Mouse (Mus musculus) telencephalon, adult 2 months (tissue): ENCODE measurements at regions not wholly inside any gene's neighbourhood (a gene's known extent, or its start where the extent isn't known, plus 50 kb on each side); places are given as distances from the start of the nearest gene placed in this dataset.
A peak's percentile ranks its signal among the peaks of the same experiment; 100 is the strongest.

Experiments used
- DNase-seq: peaks from one replicate; pipeline ENCODE4 v3.0.0-alpha.2; 2011; ENCODE audit warnings: low read depth, low spot score

DNA sequence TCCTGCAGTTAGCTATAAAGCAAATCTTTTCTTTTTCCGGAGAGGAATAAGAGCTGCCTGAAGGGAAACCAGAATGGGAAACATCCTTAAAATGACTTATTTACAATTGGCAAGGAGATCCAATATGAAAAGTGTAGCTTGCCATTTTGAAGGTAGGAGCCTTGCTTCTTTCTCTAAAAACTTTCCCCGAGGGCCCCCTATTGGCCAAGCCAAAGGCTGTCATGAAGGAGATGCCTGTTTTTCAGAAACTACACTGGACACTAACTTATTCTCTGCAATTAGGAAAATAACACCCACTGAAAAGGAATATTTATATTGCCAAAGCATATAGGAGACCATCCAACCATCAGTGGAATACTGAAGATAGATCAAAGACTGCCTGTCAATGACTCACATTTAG lies 312.8 kb upstream of the Thrb start:
- peak; percentile 6 for DNase-seq

- DNase-seq = no peak
These were observed 307.6 kb upstream of the Thrb start for GRCm38 (mm10) chr14:17352324-17353037.

GRCm38 (mm10) chr14:17361910-17362309 lies 298.2 kb upstream of the Thrb start:
- no peak for DNase-seq

DNA sequence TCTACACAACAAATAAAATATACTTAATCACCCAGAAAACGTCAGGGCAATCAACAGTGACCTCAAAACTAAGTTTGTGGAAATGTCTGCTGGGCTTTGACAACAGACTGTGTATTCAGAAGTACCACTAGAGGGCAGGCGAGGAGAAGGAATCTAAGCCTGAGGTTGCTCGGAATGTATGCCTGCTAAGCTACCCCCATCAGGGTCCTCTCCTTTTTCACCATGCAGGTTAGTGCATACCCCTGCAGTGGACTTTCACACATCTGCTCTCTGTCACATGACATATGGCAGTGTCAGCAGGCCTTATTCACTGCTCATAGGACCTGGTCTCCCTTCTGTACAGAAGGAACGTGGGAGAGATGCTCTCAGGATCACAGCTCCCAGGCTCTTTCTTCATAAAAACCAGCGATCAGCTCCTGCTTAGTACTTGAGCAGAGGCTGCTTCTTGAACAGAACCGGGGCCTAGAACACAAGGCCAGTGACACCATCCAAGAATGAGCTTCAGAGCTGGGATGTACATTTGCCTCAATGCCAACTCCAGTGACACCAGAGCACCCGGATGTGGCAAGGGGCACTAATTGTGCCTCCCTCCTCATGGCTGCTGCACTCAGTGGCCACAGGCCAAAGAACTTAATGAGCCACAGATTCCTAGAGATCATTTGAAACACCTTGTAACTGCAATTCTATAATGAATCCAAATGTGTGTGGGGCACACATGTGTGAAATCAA lies 257.1 kb upstream of the Thrb start:
- peak; percentile 57 for DNase-seq

DNA sequence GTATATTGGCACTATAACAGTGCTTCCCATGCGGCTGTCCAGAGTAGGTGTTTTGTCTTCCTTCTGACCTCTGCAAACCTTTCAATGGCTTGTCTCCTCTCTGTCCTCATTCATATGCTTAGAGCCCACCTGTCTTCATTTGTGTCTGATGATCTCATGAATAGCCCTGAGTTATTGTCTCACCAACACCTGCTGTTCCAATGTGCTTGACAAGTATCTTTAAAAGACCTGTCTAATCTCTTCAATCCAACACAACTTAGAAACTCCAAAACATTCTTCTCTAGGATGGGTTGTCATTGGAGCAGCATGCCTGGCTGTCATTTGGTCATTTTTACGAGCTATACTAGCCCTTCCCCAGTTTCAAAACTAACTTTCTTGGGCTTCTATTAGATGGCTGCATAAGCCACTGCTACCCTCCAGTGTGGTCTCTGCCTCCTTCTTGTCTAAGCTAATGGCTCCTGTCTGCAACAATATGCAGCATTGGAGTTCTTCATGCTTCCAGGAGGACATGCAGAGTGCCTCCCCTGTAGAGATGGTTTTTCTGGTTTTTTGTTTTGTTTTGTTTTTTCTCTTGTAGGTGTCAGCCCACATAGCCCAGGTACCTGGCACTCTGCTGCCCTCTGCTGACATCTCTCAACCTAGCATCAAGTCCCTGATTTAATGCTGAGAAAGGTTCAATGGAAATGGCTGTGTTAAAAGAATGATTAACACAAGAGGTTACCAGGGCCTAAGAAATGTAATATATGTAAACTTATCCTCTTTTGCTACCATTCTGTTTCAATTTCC lies 254.3 kb upstream of the Thrb start:
- no peak for DNase-seq

- no peak for DNase-seq
These were observed 253.2 kb upstream of the Thrb start for GRCm38 (mm10) chr14:17406879-17407278.

DNA sequence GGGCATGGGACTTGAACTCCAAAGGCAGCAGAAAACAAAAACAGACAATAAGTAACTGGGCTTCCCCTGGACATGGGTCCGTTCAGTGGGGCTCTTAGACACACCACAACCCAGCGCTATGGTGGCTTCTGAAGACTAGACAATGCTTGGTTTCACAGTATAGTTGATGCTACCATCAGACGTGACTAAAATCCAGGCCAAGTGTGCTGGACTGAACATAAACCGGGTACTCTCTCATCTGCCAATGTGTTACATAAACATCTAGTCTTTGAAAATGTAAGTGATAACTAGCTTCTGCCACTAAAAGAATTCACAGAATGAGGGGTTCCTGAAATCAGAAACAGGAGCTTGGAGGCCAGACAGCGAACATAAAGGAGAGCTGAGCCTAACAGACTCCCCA lies 251.7 kb upstream of the Thrb start:
- no peak for DNase-seq

DNA sequence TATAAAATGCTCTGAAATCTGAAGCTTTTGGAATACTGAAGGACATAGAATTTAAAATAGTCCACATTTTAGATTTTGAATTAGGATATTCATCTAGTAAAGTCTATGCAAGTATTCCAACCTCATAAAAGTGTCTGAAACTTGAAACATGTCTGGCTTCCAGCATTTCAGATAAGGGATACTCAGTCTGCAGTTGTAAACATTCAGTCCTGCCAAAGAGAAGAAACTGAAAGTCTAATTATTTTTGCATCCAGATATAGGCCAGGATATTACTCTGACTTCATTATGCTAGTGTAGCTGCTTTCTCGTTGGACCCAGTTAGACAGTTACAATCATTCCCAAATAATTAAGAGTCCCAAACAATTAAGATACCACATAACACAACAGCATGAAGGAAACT lies 251.2 kb upstream of the Thrb start:
- DNase-seq = no peak

DNA sequence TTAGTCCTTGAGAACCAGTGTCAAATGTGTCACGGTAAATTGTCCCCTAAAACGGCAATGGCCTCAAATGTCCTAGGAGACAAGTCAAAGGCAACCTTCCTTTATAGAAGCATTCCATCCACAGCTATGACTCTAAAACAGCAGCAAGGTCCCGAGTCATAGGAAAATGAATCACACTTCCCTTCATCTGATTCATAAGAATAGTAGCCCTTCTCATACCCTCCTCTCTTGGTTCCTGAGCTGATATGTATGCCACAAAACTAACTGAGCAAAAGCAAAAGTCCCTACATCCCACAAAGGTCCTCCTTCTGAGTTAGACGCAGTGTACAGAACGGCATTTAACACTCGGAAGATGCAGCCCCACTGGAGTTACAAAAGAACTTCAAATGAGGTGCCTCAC lies 250.6 kb upstream of the Thrb start:
- DNase-seq = no peak

DNA sequence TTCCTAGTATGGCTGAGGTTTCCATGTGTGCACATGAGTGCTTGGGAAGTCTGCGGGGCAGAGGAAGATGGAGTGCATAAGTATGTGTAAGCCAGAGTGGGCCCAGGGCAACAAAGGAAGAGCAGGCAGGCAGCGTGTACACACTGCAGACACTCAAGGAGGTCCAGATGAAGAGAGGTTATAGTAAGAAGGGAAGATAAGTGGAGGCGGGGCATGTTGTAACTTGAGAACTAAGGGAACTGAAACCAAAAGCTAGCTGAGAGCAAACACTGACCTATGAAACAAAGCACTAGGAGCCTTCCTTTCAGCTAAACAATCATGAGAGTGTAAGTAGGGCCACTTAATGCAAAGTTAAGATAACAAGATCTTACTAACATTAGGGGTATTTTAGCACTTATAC lies 249.3 kb upstream of the Thrb start:
- DNase-seq = no peak

GRCm38 (mm10) chr14:17411299-17411698 lies 248.8 kb upstream of the Thrb start:
- no peak for DNase-seq

- no peak for DNase-seq
These were observed 245.7 kb upstream of the Thrb start for GRCm38 (mm10) chr14:17414246-17414888.

DNA sequence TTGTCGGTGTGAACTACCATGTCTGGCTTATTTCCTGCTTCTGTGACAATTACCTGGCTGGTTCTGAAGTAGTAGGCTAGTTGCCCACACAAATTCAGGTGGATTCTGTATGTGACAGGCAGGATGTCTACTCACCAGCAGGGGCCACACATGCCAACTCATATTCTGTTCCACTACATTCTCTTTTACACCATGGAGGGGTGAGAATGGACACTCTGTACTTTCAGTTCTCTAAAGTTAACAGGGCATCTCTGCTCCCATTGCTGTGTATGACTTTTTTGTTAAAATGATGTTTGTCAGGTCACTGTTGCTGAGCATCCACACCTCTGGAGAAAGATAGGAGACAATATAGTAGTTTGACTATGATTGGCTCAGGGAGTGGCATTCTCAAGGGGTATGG lies 232.3 kb upstream of the Thrb start:
- no peak for DNase-seq

- DNase-seq = no peak
These were observed 230.9 kb upstream of the Thrb start for GRCm38 (mm10) chr14:17429157-17429556.

GRCm38 (mm10) chr14:17433346-17433745 lies 226.7 kb upstream of the Thrb start:
- DNase-seq = peak; percentile 71

GRCm38 (mm10) chr14:17457946-17458345 lies 202.1 kb upstream of the Thrb start:
- DNase-seq = no peak

- no peak for DNase-seq
These were observed 181.1 kb upstream of the Thrb start for GRCm38 (mm10) chr14:17478963-17479362.

DNA sequence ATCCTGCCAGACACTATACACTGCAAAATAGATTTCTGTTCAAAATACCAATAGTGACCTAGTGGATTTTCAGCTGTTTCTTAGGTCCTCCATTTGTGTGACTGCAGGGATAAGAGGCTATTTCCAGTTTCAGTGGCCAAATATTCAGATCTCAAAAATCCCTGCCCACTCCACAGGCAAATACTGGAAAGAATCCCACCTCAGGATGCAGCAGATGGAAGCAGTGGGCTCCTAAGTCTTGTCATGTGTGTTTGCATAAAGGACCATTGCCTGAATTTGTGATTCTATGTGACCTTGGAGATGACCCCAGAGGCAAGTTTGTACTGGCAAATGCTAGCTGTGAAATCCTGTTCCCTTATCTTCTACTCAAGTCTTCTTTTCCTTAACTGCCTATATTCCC lies 175.2 kb upstream of the Thrb start:
- DNase-seq = no peak

DNA sequence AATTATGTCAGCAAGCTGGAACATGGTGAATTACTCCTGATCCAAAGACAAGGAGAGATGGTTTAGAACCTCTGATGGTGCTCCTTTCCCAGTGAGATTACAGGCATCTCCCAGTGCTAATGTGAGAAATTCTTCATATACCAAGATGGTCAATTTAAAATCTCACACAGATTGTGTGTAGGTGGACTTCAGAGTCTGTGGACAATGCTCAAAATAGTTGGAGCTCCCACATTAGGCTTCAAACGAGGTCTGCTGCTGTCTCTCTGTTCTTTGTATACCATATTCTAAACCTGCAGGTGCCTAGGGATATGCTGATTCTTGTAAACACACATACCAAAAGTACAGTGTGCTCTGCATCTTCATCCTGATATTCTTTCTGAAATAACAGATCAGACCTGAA lies 146.3 kb upstream of the Thrb start:
- peak; percentile 70 for DNase-seq

GRCm38 (mm10) chr14:17522696-17523095 lies 137.4 kb upstream of the Thrb start:
- DNase-seq = no peak

DNA sequence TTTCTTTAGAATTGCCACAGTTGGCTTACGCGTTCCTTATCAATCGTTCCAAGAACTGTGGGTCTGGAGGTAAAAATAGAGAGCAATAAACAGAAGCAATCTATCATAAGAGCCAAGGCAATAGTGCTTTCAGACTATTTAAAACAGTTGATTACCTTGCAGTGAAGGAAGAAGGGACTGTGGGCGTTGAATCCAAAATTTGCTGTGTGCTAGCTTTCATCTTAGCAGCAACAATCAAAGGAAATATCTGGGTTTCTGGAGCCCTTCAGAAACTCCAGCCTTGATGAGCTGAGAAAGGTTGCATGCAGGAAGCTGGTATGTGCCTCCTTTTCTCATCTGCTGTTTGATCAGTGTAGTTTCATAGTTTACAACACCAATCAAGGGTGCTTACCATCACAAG lies 136.1 kb upstream of the Thrb start:
- peak; percentile 13 for DNase-seq

- DNase-seq = no peak
These were observed 120.7 kb upstream of the Thrb start for GRCm38 (mm10) chr14:17539322-17539721.
